Mouse (Mus musculus) mouse embryonic stem cell (cell line): ENCODE measurements around the gene Trim71.

ENCODE experiments used
- in situ Hi-C, 2 experiments: fragments of 300-500 bp; cut with MboI; formaldehyde crosslinking; loops; 1 replicate in 1 of 2; 3 replicates in 1 of 2; pipeline ENCODE4 v1.14.3; 2019 to 2020; ENCODE audit warnings: low sequenced_read_pairs in 2 of 2, low pct_unique_long_range_greater_than_20kb in 1 of 2, mixed read lengths in 1 of 2; ENCODE audit not compliant: unreplicated experiment in 1 of 2

Gene Trim71

DNA sequence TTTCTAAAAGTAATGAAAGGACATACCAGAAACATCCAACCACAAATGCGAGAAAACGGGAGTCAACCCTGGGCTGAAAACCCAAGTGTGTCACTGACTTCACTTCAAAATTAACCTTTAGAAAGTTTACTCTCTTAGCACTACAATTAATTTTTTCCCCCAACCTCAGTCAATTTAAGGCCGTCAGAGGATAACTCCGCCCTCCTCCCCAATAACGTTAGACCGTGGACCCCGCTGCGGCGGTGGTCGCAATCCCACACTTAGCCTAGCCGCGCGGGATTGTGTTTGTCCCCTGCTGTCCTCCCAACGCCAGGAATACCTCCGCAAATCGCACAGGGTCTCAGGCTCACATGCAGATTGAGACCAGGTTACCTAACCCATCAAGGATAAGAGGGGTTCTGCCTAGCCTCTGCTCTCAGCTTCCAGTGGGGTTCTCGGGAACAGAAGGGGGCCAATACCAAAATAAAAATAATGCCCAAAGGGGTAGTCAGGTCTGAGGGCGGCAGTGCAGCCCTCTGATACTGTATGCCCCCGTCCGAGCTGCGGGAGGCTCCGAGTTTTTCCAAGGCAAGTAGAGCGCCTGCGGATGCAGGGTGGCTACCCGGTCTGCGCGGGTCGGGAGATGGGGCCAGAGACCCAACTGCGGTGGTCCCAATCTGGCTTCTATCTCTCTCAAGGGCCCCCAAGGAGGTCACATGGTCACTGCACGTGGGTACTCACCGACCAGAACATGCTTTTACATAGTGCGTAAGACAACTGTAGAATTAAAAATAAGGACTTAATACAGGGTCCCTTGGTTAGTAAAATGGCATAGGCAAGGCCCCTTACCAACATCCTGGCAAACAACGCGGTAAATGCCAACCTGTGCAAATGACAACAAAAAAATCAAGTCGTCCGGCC, 3.1 kb downstream of the Trim71 start:
- in situ Hi-C loops: no loop called here

GRCm38 (mm10) chr9:114560141-114560540, 4.0 kb downstream of the Trim71 start:
- in situ Hi-C loops: no loop called here

GRCm38 (mm10) chr9:114557086-114557485, 7.1 kb downstream of the Trim71 start:
- in situ Hi-C loops: no loop called here

DNA sequence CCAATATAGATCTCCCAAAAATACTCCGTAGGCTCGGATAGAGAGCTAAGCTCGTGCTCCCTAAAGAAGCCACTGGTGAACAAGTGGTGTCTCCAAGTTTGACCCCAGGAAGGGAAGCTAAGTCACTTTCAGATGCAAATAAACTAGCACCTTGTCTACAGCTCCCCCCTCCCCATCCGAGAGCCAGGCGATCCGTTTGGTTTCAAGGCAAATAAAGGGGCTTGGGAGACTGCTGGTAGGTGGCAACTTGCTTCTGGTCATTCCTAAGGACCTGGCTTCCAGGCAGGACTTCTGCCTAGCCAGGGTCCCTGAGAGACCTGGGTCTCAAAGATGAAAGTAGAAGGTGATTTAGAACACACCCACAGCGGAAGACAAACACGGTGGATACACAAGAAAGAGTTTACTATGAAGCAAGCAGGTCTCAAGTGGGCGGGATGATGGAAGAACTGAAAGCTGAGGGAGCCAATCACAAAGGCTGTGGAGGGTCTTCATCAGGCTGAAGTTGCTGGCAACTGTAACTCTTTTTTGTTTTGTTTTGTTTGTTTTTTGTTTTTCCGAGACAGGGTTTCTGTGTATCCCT, 7.8 kb downstream of the Trim71 start:
- in situ Hi-C loops: no loop called here

DNA sequence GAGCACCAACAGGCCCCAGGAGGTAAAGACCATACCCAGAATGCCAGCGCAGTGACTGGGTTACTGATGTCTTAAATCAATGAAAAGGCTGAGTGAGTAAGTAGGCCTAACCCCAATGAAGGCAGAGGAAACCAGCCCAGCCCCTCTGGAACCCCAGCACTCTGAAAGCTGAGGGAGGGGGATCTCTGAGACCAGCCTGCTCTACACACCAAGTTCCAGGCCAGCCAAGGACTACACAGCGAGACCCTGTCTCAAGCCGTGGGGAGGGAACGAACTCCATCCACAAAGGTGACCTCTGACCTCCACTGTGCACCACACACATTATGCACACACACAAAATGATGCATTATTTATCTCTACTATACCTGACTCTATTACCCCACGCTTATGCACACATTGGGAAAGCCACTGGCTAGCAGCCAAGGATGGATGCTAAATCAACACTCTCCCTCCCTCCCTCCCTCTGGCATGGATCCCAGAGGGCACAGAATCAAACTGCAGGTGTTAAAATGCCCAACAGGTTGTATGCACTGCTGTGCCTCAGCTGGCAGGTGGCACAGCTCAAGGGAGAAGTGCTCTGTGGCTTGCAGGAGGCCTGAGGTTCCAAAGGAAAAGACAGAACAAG, 9.7 kb downstream of the Trim71 start:
- in situ Hi-C loops: no loop called here

GRCm38 (mm10) chr9:114553828-114554227, 10.3 kb downstream of the Trim71 start:
- in situ Hi-C loops: no loop called here

DNA sequence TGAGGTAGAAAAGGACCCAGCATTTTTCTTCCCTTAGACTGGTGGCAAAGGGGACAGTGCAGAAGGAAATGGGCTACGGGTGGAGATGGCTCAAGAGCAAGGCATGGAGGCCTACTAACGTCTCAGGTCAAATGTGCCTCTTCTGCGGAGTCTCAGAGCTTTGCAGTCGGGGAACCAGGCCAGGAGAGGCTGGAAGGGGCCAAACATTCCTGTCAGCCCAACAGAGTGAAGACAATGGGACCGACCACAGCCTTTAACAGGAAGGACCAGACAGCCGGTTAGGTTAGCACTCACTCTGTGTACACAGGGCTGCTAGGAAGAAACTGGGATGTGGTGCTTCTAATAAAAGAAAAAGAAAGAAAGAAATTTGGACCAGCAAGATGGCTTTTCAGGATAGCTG, 14.1 kb downstream of the Trim71 start:
- in situ Hi-C loops: no loop called here

- in situ Hi-C loops: no loop called here
Measured at GRCm38 (mm10) chr9:114549117-114549516, 15.1 kb downstream of the Trim71 start.

- in situ Hi-C loops: no loop called here
Measured at GRCm38 (mm10) chr9:114548496-114548895, 15.7 kb downstream of the Trim71 start.

- in situ Hi-C loops: no loop called here
Measured at GRCm38 (mm10) chr9:114547643-114548077, 16.5 kb downstream of the Trim71 start.

- in situ Hi-C loops: no loop called here
Measured at GRCm38 (mm10) chr9:114546765-114547164, 17.4 kb downstream of the Trim71 start.

- in situ Hi-C loops: no loop called here
Measured at GRCm38 (mm10) chr9:114544754-114545393, 19.3 kb downstream of the Trim71 start.

GRCm38 (mm10) chr9:114543882-114544753, 20.1 kb downstream of the Trim71 start:
- in situ Hi-C loops: no loop called here

DNA sequence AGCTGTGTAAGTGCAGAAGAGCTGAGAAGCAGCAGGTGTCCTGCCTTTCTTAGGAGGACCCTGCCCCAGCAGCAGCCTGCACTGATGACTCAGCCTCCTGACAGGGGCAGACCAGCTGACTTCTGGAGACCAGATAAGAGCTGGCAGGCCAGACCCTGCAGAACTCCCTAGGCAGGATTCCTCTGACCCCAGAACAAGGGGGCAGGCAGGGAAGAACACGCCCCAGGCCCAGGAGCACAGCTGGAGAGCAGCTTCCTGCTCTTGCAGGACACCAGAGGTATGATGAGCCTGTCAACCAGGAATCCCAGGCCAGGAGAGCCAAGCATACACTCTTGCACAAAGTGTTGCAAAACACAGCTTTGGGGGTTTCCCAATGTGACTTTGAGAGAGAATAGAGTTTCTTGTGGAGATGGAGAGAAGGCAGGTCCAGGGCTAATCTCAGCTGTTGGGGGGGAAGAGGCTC, 22.9 kb downstream of the Trim71 start:
- in situ Hi-C loops: no loop called here

DNA sequence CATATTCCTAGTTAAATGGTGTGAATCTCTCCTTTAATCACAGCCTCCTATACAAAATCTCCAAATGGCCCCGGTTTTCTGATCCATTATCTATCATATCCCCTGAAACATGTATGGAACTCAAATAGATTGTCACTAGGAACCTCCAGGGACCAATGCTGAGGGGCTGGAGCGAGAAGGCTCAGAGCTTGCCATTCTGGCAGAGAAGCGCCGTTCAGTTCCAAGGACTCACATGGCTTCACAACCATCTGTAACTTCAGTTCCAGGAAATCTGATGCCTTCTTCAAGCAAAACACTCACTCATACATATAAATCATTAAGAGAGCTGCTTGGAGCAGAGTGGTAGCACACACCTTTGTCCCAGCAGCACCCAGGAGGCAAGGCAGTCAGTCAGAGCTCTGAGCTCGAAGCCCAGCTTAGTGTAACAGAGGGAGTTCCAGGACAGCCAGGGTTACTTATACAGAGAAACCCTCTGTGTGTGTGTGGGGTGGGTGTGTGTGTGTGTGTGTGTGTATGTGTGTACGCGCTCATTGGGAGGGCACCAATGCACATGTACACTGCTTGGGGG, 25.1 kb downstream of the Trim71 start:
- in situ Hi-C loops: no loop called here

- in situ Hi-C loops: no loop called here
Measured at GRCm38 (mm10) chr9:114536628-114537027, 27.5 kb downstream of the Trim71 start.

DNA sequence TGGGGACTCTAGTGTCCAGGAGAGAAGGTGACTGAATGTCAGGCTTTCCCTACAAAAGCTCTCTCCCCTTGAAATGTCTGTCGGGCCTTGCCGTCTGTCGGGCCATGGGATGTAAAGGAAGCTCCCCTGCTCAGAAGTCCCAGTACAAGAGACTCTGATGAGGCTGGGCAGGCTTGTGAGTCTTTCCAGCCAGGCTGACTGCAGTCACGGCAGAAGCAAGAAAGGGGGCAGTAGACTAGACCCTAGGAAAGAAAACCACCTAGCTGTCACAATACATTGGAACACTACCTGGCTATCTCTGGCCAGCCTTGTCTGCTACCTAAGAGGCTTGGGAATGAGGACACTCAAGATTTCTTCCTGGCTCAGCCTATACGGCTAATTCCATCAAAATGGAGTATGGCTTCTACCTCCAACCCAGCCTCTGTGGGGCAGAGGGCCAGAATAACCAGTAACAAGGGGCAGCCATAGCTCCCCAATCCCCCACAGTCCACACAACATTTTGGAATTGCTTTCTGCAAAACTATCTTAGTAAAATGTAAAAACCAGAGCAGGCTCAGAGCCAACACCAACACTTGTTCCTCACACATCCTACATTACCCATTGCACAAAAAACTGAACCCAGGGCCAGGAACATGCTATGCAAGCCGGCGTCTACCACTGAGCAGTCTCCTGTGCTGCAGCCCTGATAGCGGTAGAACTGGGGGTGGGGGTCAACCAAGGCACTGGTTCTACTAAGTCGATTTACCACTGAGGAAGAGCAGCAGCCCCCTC, 29.2 kb downstream of the Trim71 start:
- in situ Hi-C loops: no loop called here
